Mouse (Mus musculus): Measurements from ENCODE around the gene Rims4. TPM values are rescaled to one million over a fixed set of nuclear protein-coding genes. Genes with fewer than 3 reads are reported as not detected.

Rims4 gene
- total and polyA plus RNA-seq, 3 experiments = 0.05 TPM; not detected in 2

DNA sequence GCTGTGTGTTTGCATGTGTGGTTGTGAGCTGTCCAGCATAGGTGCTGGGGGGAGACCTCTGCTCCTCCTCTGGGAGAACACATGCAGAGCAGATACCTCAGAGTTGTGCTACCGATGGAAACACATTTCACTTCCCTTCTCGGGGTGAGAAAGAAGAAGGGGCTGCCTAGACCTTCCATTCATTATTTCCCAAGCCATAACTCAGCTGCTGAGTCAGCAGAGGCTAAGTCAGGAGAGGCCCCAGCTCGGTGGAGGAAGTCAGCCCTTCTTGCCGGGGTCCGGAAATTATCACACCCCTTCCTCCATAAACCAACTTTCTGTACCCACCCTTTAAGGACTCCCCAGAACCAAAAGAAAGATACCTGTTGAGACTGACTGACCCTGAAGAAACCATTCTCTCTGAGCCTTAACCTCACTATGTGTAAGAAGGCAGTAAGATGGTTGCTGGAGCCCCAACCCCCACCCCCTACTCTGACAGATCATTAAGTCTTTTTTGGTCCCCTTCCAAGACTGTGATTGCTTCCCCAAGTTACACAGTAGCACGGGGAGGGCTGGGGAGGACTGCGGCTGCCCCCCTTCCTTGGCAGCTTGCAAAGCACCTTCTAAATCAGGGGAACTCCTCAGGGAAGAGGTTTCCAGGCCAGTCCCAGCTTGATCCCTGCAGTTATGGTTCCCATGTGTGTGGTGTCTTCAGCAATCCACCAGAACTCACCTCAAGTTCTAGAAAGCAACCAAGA, 10.1 kb upstream of the Rims4 start:
- no peaks in the 10 kb centered on the region for H3K36me3 ChIP-seq (replicated peaks)
- no peaks in the 10 kb centered on the region for H3K4me1 ChIP-seq (ENCODE audit: insufficient read depth, low read depth, low read length)
- H3K27me3 ChIP-seq (ENCODE audit: insufficient read depth, low read length) = no peaks in the 10 kb centered on the region
- no peaks in the 10 kb centered on the region for H3K9me3 ChIP-seq (replicated peaks)
- TF ChIP-seq CTCF (IDR thresholded peaks at IDR 0.05; ENCODE audit: low read depth, low read length) (no peak), GATA1 (IDR thresholded peaks at IDR 0.05; ENCODE audit: borderline replicate concordance, low read length) (no peak), POLR2AphosphoS5 (IDR thresholded peaks at IDR 0.05; ENCODE audit: insufficient replicate concordance, low read depth, low read length) (no peak)
- H3K4me3 ChIP-seq (ENCODE audit: low read depth, low read length) = no peak overlapping the region
- no peak for DNase-seq (ENCODE audit: low spot score)
- ATAC-seq (ENCODE audit: extremely low read depth, insufficient number of reproducible peaks, low FRiP score, poor library complexity, severe bottlenecking) = no peak

DNA sequence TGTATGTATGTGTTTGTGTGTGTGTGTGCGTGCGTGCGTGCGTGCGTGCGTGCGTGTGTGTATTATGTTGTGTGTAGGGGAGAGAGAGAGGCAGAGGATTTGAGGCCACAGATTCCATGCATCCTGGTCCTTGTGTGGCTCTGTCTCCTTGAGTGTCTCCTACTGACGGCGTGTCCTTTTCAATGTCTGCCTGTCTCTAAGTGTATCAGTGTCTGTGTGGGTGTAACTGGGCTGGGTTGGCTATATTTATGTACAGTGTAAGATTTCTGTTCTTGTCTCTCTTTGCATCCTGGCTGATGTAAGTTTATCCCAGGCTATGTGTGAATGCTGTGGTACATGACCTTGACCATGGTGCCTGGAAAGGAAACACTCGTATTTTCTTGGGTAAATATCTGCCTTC, 6.6 kb upstream of the Rims4 start:
- no peaks in the 10 kb centered on the region for H3K4me1 ChIP-seq (ENCODE audit: insufficient read depth, low read depth, low read length)

DNA sequence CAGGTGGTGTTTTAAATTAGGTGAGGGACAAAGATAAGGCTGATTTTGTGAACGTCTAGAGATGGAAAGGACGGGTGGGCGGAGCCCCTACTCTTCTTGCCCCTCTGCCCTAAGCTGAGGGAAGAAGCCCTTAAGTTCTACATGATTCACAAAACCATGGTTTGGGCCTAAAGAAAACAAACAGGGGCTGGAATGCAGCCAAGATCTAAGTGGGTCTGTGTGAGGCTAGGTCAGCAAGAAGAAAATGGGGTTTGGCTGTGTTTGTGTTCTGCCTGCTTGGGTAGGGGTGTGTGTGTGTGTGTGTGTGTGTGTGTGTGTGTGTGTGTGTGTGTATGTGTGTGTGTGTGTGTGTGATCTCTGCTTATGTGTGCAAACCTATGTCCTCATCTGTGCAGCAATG, 6.0 kb upstream of the Rims4 start:
- TF ChIP-seq CTCF (IDR thresholded peaks at IDR 0.05; ENCODE audit: low read depth, low read length) = no peak
- TF ChIP-seq GATA2 (IDR thresholded peaks at IDR 0.05; ENCODE audit: borderline replicate concordance, low read depth, low read length) = no peak
- no peak for TF ChIP-seq GATA1 (IDR thresholded peaks at IDR 0.05; ENCODE audit: borderline replicate concordance, low read length)
- TF ChIP-seq TAL1 (conservative IDR thresholded peaks at IDR 0.05; ENCODE audit: low read depth, low read length) = no peak
- no peak for TF ChIP-seq POLR2AphosphoS5 (IDR thresholded peaks at IDR 0.05; ENCODE audit: insufficient replicate concordance, low read depth, low read length)
- H3K27me3 ChIP-seq (ENCODE audit: insufficient read depth, low read length) = no peaks in the 10 kb centered on the region
- H3K4me3 ChIP-seq (ENCODE audit: low read depth, low read length) = no peak overlapping the region
- no peaks in the 10 kb centered on the region for H3K9me3 ChIP-seq (replicated peaks)
- H3K4me1 ChIP-seq (ENCODE audit: insufficient read depth, low read depth, low read length) = no peaks in the 10 kb centered on the region
- DNase-seq (ENCODE audit: low spot score) (no peak), ATAC-seq (ENCODE audit: extremely low read depth, insufficient number of reproducible peaks, low FRiP score, poor library complexity, severe bottlenecking) (no peak)
- no peaks in the 10 kb centered on the region for H3K36me3 ChIP-seq (replicated peaks)

More for the DNA sequence above, 6.6 kb upstream of the Rims4 start:
- no peaks in the 10 kb centered on the region for H3K27me3 ChIP-seq (ENCODE audit: insufficient read depth, low read length)
- TF ChIP-seq CTCF (IDR thresholded peaks at IDR 0.05; ENCODE audit: low read depth, low read length) (no peak), GATA1 (IDR thresholded peaks at IDR 0.05; ENCODE audit: borderline replicate concordance, low read length) (no peak), POLR2AphosphoS5 (IDR thresholded peaks at IDR 0.05; ENCODE audit: insufficient replicate concordance, low read depth, low read length) (no peak)
- H3K4me3 ChIP-seq (ENCODE audit: low read depth, low read length) = no peak overlapping the region
- no peaks in the 10 kb centered on the region for H3K9me3 ChIP-seq (replicated peaks)
- no peak for ATAC-seq (ENCODE audit: extremely low read depth, insufficient number of reproducible peaks, low FRiP score, poor library complexity, severe bottlenecking)
- H3K36me3 ChIP-seq (replicated peaks) = no peaks in the 10 kb centered on the region
- DNase-seq (ENCODE audit: low spot score) = no peak

DNA sequence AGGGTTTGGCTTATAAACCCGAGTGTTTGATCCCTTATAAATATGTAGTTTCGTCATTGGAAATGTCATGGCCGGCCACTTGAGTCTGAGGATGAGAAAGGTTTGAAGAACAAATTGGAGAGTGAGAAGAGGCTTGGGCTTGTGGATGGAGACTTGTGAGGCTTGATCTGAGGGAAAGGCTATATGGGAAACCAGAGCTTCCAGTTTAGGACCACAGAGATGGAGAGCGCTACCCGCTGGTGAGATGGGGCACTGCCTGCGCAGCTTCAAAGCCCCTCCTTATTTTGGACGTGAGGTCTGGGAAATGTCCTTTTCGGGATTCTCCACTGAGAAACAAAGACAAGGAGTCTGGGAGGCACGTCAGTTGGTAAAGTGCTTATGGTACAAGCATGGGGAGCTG, 4.6 kb upstream of the Rims4 start:
- Histone ChIP-seq H3K4me3 (ENCODE audit: low read depth, low read length) (no peak overlapping the region), H3K9me3 (replicated peaks) (peaks cover 6% of the 10 kb centered on the region; the same call in 1 of the 2 replicates), H3K27me3 (ENCODE audit: insufficient read depth, low read length) (no peaks in the 10 kb centered on the region), H3K4me1 (ENCODE audit: insufficient read depth, low read depth, low read length) (no peaks in the 10 kb centered on the region), H3K36me3 (replicated peaks) (no peaks in the 10 kb centered on the region)
- no peak for DNase-seq (ENCODE audit: low spot score)
- TF ChIP-seq GATA2 (IDR thresholded peaks at IDR 0.05; ENCODE audit: borderline replicate concordance, low read depth, low read length) = no peak
- TF ChIP-seq GATA1 (IDR thresholded peaks at IDR 0.05; ENCODE audit: borderline replicate concordance, low read length) = no peak
- ATAC-seq (ENCODE audit: extremely low read depth, insufficient number of reproducible peaks, low FRiP score, poor library complexity, severe bottlenecking) = no peak

DNA sequence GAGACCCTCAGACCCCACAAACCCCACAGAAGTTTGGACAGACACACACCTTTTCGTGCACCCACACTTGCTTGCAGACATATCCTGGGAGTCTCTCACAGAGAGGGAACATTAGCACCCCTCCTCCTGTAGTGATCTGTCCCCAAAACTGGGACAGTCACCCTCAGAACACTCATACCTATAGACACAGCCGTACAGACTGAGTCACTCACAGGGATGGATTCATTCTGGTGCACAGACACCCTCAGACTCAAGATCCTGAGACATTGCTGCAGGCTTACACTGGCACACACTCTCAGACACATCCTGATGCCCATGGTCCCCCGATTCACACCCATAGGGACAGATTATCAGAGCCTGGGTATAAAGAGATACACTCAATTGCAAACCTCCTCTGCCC, 1.1 kb upstream of the Rims4 start:
- Histone ChIP-seq H3K4me1 (ENCODE audit: insufficient read depth, low read depth, low read length) (no peaks in the 10 kb centered on the region), H3K9me3 (replicated peaks) (peaks cover 6% of the 10 kb centered on the region; the same call in 1 of the 2 replicates), H3K36me3 (replicated peaks) (no peaks in the 10 kb centered on the region), H3K4me3 (ENCODE audit: low read depth, low read length) (no peak overlapping the region), H3K27me3 (ENCODE audit: insufficient read depth, low read length) (peaks cover 2% of the 10 kb centered on the region; the same call in 1 of the 2 replicates)
- DNase-seq (ENCODE audit: low spot score) = no peak
- no peak for ATAC-seq (ENCODE audit: extremely low read depth, insufficient number of reproducible peaks, low FRiP score, poor library complexity, severe bottlenecking)
- TF ChIP-seq CTCF (IDR thresholded peaks at IDR 0.05; ENCODE audit: low read depth, low read length) (no peak), GATA2 (IDR thresholded peaks at IDR 0.05; ENCODE audit: borderline replicate concordance, low read depth, low read length) (no peak), TAL1 (conservative IDR thresholded peaks at IDR 0.05; ENCODE audit: low read depth, low read length) (no peak), GATA1 (IDR thresholded peaks at IDR 0.05; ENCODE audit: borderline replicate concordance, low read length) (no peak), POLR2AphosphoS5 (IDR thresholded peaks at IDR 0.05; ENCODE audit: insufficient replicate concordance, low read depth, low read length) (no peak)

DNA sequence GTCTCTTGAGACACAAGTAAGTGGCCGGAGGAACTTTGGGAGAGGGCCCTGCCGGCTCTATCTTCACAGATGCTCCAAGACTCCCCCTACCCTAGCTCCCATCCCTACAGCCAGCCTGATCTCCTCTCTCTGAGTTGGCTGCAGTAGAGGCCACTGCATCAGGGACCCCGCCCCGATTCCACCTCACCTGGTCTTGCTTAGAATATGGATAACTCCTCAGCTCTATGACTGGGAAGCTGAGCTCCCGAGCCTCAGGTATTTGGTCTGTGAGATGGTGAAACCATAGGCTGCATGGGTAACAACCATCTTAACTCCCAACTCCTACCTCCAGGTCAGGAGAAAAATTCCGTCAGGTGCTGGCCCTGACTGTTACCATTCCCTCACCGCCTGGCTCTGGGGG, 1.8 kb downstream of the Rims4 start:
- peaks cover 6% of the 10 kb centered on the region; the same call in 1 of the 2 replicates for H3K9me3 ChIP-seq (replicated peaks)
- no peaks in the 10 kb centered on the region for H3K36me3 ChIP-seq (replicated peaks)
- H3K4me1 ChIP-seq (ENCODE audit: insufficient read depth, low read depth, low read length) = no peaks in the 10 kb centered on the region
- peaks cover 5% of the 10 kb centered on the region for H3K27me3 ChIP-seq (ENCODE audit: insufficient read depth, low read length)
- DNase-seq (ENCODE audit: low spot score) (no peak), ATAC-seq (ENCODE audit: extremely low read depth, insufficient number of reproducible peaks, low FRiP score, poor library complexity, severe bottlenecking) (no peak)
- TF ChIP-seq CTCF (IDR thresholded peaks at IDR 0.05; ENCODE audit: low read depth, low read length) (no peak), GATA1 (IDR thresholded peaks at IDR 0.05; ENCODE audit: borderline replicate concordance, low read length) (no peak), GATA2 (IDR thresholded peaks at IDR 0.05; ENCODE audit: borderline replicate concordance, low read depth, low read length) (no peak), POLR2AphosphoS5 (IDR thresholded peaks at IDR 0.05; ENCODE audit: insufficient replicate concordance, low read depth, low read length) (no peak), TAL1 (conservative IDR thresholded peaks at IDR 0.05; ENCODE audit: low read depth, low read length) (no peak)
- no peak overlapping the region for H3K4me3 ChIP-seq (ENCODE audit: low read depth, low read length)

Measured in G1E (cell line).